Mouse (Mus musculus) urinary bladder, adult 18-20 months (tissue): ENCODE measurements around the gene Zfp335.

Experiments
- DNase-seq, 2 experiments: peaks; one replicate each; pipeline ENCODE4 v3.0.0; 2022; ENCODE audit warnings: low spot score in 2 of 2, mixed read lengths in 2 of 2

Zfp335 gene

GRCm38 (mm10) chr2:164924100-164924857, 12.7 kb upstream of the Zfp335 start:
- peak; percentile 76 to 83 for DNase-seq

DNA sequence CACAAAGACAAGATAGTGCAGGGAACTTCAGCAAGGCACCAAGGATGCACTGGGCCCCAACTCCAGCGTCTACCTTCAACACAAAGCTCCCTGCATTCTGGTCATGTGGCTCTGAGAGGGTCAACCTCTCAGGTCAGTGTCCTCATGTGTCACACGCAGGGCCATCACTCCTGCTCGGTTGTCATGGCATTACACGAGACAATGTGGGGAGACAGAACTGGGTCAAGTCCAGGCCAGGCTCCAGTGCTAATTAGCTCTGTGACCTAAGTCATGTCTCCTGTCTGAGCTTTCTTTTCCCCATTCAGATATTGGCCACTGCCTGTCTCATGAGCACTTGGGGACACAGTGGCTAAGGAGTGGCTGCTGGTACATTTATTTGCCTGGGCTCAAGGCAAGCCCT, 11.7 kb upstream of the Zfp335 start:
- DNase-seq, result no peak

- no peak for DNase-seq
Measured at GRCm38 (mm10) chr2:164921984-164922383, 10.4 kb upstream of the Zfp335 start.

DNA sequence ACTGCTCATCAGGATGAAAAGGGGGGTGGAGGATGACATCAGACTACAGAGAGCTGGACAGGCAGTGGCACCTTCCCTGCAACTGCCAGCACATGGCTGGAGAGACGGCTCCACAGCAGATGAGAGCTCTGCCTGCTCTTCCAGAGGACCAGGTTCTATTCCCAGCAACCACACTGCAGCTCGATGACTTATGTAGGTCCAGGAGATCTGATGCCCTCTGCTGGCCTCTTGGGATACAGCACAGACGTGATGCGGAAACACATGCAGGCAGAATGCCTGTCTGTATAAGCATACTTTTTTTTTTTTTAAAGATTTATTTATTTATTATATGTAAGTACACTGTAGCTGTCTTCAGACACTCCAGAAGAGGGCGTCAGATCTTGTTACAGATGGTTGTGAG, 6.8 kb upstream of the Zfp335 start:
- DNase-seq, result no peak

DNA sequence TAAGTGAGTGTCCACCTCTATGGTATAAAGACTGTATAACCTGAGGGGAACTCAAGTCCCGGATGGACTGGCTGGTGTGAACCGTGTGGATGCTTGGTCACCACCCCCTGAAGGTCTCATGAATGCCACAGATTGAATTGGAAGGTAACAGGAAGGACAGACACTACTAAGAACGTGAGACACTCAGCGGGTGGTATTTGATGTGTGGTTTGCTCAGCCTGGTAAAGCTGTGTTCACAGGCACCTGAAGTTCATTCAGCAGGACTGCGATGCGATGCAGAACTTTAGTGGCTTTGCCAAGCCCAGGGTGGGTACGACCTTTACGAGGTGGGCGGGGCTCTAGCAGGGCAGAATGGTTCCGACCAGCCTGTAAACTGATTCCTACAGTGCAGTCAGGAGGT, 5.8 kb upstream of the Zfp335 start:
- no peak for DNase-seq

GRCm38 (mm10) chr2:164916820-164917219, 5.3 kb upstream of the Zfp335 start:
- DNase-seq, result no peak

DNA sequence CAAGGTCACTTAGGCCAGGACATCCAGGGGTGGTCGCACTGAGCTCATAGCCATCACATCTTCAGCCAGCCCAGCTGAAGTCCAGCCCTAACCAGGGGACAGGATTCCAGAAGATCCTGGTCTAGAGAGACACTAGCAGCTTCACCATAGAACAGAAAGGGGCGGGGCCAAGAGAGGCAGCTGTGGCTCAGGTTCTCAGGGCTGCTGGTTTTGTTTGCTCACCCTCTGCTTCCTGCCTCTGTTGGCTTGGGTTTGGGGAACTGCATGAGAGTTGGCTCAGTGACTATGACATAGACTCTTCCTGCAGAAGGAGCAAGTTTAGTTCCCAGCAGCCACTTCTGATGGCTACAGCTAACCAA, 1.9 kb upstream of the Zfp335 start:
- peak in 1 of 2 experiments; percentile 46 for DNase-seq

- no peak for DNase-seq
Measured at GRCm38 (mm10) chr2:164912749-164913427, 1.3 kb upstream of the Zfp335 start.

GRCm38 (mm10) chr2:164912151-164912550, 594 bp upstream of the Zfp335 start:
- no peak for DNase-seq

- no peak for DNase-seq
Measured at GRCm38 (mm10) chr2:164910360-164911061, 1.0 kb downstream of the Zfp335 start.

GRCm38 (mm10) chr2:164909542-164909941, 2.0 kb downstream of the Zfp335 start:
- DNase-seq, result no peak

DNA sequence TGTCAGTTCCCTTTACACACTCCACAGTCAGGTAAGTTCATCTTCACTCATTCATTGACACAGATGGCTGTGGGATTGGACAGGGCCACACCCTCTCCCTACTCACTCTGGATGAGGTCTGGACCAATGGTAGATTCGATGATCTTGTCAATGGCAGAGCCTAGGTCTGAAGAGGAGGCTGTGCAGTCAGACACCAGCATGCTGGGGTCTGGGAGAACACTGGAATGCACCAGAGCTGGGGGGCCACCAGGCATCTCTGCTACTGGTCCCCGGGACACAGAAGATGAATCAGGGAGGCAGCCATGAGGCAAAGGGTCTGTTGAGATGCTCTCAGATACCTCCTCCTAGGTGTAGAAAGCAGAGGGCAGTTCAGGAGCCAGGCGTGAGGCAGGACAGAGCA, 2.5 kb downstream of the Zfp335 start:
- no peak for DNase-seq

DNA sequence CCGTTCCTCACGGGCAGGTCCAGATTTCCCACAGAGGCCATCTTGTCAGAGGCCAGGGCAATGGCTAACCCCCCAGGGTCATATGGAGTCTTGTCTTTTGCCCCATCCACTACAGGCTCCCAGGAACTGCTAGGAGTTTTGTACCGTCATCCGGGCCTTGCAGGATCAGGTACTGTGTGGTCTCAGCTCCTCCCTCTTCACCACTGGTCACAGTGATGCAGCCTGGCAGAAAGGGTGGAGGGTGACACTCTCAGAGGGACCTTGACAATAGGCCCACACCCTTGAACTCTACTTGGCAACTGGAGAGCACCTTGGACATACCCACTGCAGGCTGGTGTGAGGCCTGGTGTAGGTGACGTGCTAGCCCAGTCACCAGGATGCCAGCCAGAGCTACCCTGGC, 3.5 kb downstream of the Zfp335 start:
- DNase-seq, result no peak

DNA sequence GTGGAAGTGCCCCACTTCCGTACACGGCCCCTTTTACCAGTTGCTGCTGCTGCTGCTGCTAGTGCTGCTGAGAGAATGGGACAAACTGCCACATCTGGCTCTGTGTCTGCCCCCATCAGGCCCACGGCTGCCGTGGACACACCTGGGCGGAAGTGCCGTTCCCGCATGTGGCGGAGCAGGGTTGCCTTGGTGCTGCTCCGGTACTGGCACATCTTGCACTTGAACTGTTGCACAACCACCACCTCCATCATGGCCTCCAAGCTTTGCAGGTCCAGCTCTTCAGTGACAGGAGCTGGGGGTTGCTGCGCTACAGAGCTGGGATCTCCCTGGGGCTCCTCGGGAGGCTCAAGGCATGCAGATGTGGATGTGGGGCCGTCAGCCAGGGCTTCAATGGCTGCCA, 4.0 kb downstream of the Zfp335 start:
- DNase-seq, result no peak

- no peak for DNase-seq
Measured at GRCm38 (mm10) chr2:164906071-164906470, 5.5 kb downstream of the Zfp335 start.

DNA sequence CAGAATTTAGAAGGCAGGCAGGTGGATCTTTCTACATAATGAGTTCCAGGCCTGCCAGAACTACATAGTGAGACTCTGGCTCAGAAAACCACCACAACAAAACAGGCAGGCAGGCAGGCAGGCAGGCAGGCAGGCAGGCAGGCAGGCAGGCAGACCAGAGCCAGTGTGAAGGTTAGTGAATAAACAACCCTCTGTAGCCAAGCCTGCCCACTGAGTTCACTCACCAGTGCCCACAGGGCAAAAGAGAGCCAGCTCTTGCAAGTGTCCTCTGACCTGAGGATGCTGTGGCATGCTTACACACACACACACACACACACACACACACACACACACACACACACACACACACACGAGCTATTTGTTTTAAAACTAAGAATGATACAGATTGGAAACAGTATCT, 8.1 kb downstream of the Zfp335 start:
- DNase-seq, result no peak

GRCm38 (mm10) chr2:164901380-164901779, 10.2 kb downstream of the Zfp335 start:
- no peak for DNase-seq

GRCm38 (mm10) chr2:164899723-164900459, 11.7 kb downstream of the Zfp335 start:
- DNase-seq, result no peak

GRCm38 (mm10) chr2:164899034-164899433, 12.5 kb downstream of the Zfp335 start:
- no peak for DNase-seq

GRCm38 (mm10) chr2:164898008-164898407, 13.5 kb downstream of the Zfp335 start:
- DNase-seq, result no peak

- no peak for DNase-seq
Measured at GRCm38 (mm10) chr2:164895885-164896284, 15.7 kb downstream of the Zfp335 start.

DNA sequence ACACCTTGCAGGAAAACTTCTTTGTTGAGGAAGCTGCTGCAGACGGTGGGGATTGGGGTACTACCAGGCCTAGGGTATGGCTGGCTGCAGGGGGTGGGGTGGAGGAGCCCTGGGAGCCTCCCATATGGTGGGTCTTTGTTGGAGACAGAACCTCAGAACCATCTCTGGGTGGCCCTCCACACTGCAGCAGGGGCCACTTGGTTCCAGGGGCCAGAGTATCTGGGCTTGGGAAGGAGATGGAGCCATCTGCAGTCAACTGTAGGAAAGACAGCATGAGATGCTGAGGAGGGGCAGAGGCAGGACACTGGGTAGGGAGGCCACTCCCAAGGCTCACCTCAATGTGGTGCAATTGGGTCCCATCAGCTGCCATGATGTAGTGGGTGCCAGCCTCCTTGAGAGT, 16.9 kb downstream of the Zfp335 start:
- no peak for DNase-seq
